ENCODE assay signal across 35 mouse cellular contexts in the genomic region with DNA sequence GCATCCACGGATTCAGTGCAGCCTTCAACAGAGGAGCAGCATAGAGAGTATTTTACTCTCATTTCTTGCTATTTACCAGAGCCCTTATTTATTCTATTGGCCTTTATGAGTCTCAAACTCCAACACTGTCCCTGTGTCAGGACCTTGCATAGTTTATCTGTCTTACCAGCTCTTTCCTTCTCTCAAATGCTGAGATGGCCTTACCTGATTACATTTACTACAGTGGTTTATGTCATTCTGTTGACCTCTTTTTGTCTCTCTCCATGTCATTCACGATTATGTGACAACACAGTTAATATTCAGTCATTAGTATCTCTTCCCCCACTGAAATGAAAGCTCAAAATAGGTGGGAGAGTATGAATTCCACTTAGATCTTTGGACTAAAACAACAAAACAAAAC.
"Had no signal": no experiment of that assay in that cellular context is flagged by ENCODE, and none has a peak within 500 bp of the region (broad histone marks: within the 10 kb centered on the region; RNA-seq: fewer than 3 reads in every experiment).

No protein-coding gene starts in this region.

- H3K4me3 ChIP-seq: heart, embryonic 12.5 days; heart, embryonic 13.5 days; heart, embryonic 15.5 days; hindbrain, embryonic 10.5 days; hindbrain, embryonic 12.5 days; hindbrain, embryonic 13.5 days; hindbrain, embryonic 15.5 days; intestine, embryonic 15.5 days; kidney, embryonic 15.5 days; layer of hippocampus, adult 2 months; left cerebral cortex, adult 2 months had no signal

- ATAC-seq: hindbrain, embryonic 16.5 days; hindbrain, postnatal 0 days; inflammation-experienced regulatory T-cells, adult 6 months; intestine, embryonic 15.5 days; intestine, embryonic 16.5 days; intestine, postnatal 0 days had no signal

- H3K4me1 ChIP-seq: heart, embryonic 12.5 days; heart, embryonic 13.5 days; heart, embryonic 15.5 days; hindbrain, embryonic 12.5 days; hindbrain, embryonic 13.5 days; hindbrain, embryonic 15.5 days; intestine, embryonic 15.5 days; kidney, embryonic 15.5 days had no signal

- H3K27me3 ChIP-seq: heart, embryonic 12.5 days; heart, embryonic 13.5 days; heart, embryonic 15.5 days; hindbrain, embryonic 12.5 days; hindbrain, embryonic 13.5 days; hindbrain, embryonic 15.5 days; intestine, embryonic 15.5 days; kidney, embryonic 15.5 days had no signal

- DNase-seq: heart, postnatal 10 days; heart, postnatal 14 days; heart, postnatal 36 days; heart, postnatal 4 days; kidney, adult 11 months; kidney, adult 18-20 months; kidney, adult 2 months; kidney, adult 8-10 months; kidney, adult 9 months; kidney, postnatal 10 days; kidney, postnatal 14 days; kidney, postnatal 25 days; kidney, postnatal 36 days; kidney, postnatal 4 days; layer of hippocampus, adult 9-11 months; layer of hippocampus, postnatal 36 days had no signal

- H3K4me2 ChIP-seq: heart, embryonic 11.5 days; heart, embryonic 12.5 days; heart, embryonic 13.5 days; heart, embryonic 15.5 days; hindbrain, embryonic 12.5 days; hindbrain, embryonic 13.5 days; hindbrain, embryonic 14.5 days; hindbrain, embryonic 15.5 days; intestine, embryonic 15.5 days; kidney, embryonic 15.5 days had no signal

- H3K9me3 ChIP-seq: heart, embryonic 12.5 days; heart, embryonic 13.5 days; heart, embryonic 15.5 days; hindbrain, embryonic 10.5 days; hindbrain, embryonic 12.5 days; hindbrain, embryonic 13.5 days; hindbrain, embryonic 15.5 days; intestine, embryonic 15.5 days; kidney, embryonic 15.5 days had no signal

- H3K9ac ChIP-seq: heart, embryonic 12.5 days; heart, embryonic 13.5 days; heart, embryonic 15.5 days; hindbrain, embryonic 12.5 days; hindbrain, embryonic 13.5 days; hindbrain, embryonic 14.5 days; hindbrain, embryonic 15.5 days; intestine, embryonic 15.5 days; kidney, embryonic 15.5 days had no signal

- H3K36me3 ChIP-seq: heart, embryonic 12.5 days; heart, embryonic 13.5 days; heart, embryonic 15.5 days; hindbrain, embryonic 10.5 days; hindbrain, embryonic 12.5 days; hindbrain, embryonic 13.5 days; hindbrain, embryonic 15.5 days; intestine, embryonic 15.5 days; kidney, embryonic 15.5 days had no signal

- H3K27ac ChIP-seq: heart, embryonic 13.5 days; heart, embryonic 15.5 days; hindbrain, embryonic 10.5 days; hindbrain, embryonic 12.5 days; hindbrain, embryonic 13.5 days; hindbrain, embryonic 14.5 days; hindbrain, embryonic 15.5 days; hindbrain, postnatal 0 days; intestine, embryonic 15.5 days; kidney, embryonic 15.5 days; kidney, postnatal 0 days; layer of hippocampus, adult 2 months; left cerebral cortex, adult 2 months had no signal
